Mouse (Mus musculus) midbrain, embryonic 15.5 days (tissue): ENCODE data around the gene Fam214a. TPM values are rescaled to one million over a fixed set of nuclear protein-coding genes. Genes with fewer than 3 reads are reported as not detected.
A peak's percentile ranks its signal among the peaks of the same experiment; 100 is the strongest.

ENCODE experiments used
- ATAC-seq: fragments of 200-750 bp; cut with Nextera tagmentation; replicated peaks from 2 replicates; pipeline ENCODE4 v1.8.0; 2017; ENCODE audit warnings: moderate TSS enrichment
- H3K27ac ChIP-seq: fragments of 300-500 bp; sonication (generic); 2 replicates; pipeline ENCODE4 v1.5.1; 2015; ENCODE audit warnings: mild to moderate bottlenecking, inconsistent platforms
- H3K27me3 ChIP-seq: fragments of 300-500 bp; sonication (generic); replicated peaks from 2 replicates; pipeline ENCODE4 v1.6.1; 2015; ENCODE audit warnings: inconsistent platforms
- H3K36me3 ChIP-seq: fragments of 300-500 bp; sonication (generic); replicated peaks from 2 replicates; pipeline ENCODE4 v1.6.1; 2015; ENCODE audit warnings: inconsistent platforms
- H3K4me1 ChIP-seq: fragments of 300-500 bp; sonication (generic); 2 replicates; pipeline ENCODE4 v1.6.1; 2015; ENCODE audit warnings: inconsistent platforms
- H3K4me2 ChIP-seq: fragments of 300-500 bp; sonication (generic); 2 replicates; pipeline ENCODE4 v1.6.1; 2015; ENCODE audit warnings: inconsistent platforms, mild to moderate bottlenecking, moderate library complexity
- H3K4me3 ChIP-seq: fragments of 300-500 bp; sonication (generic); 2 replicates; pipeline ENCODE4 v1.5.1; 2015; ENCODE audit warnings: mild to moderate bottlenecking, inconsistent platforms
- H3K9ac ChIP-seq: fragments of 300-500 bp; sonication (generic); 2 replicates; pipeline ENCODE4 v1.6.1; 2015; ENCODE audit warnings: mild to moderate bottlenecking, inconsistent platforms
- H3K9me3 ChIP-seq: fragments of 300-500 bp; sonication (generic); 2 replicates; pipeline ENCODE4 v1.6.1; 2016; ENCODE audit warnings: inconsistent platforms
- WGBS: fragments of 180-500 bp; shearing (Covaris S2); methylation state at CpG from one replicate; pipeline ENCODE4 v1.1.7; 2015; ENCODE audit warnings: mixed read lengths; 5-methylcytosine and 5-hydroxymethylcytosine counted together
- polyA plus RNA-seq: library from polyadenylated mRNA; unstranded; fragments of >200 nt; fragmentation: Nextera tagmentation; extraction: Ambion mirVana; gene quantifications from 2 replicates; pipeline ENCODE4 v1.2.1, GENCODE M21; 2015

The Fam214a gene
- polyA plus RNA-seq, 1 experiment from 2014 or later: 28.1 TPM

GRCm38 (mm10) chr9:74923291-74923977, 29.2 kb upstream of the Fam214a start:
- no peak overlapping the region for H3K4me2 ChIP-seq
- 87% methylated on average over 6 of the region's 6 CpGs for WGBS

GRCm38 (mm10) chr9:74925220-74925769, 27.4 kb upstream of the Fam214a start:
- 11% methylated on average over 10 of the region's 10 CpGs for WGBS
- Histone ChIP-seq H3K4me3 (no peak overlapping the region), H3K36me3 (no peaks in the 10 kb centered on the region), H3K4me1 (peaks cover 5% of the 10 kb centered on the region; the same call in 1 of the 2 replicates), H3K27me3 (no peaks in the 10 kb centered on the region), H3K9ac (no peak overlapping the region), H3K27ac (peak overlapping the region; percentile 39), H3K4me2 (no peak overlapping the region), H3K9me3 (no peaks in the 10 kb centered on the region)
- ATAC-seq: peak; percentile 56; the same call in 1 of the 2 replicates

More at GRCm38 (mm10) chr9:74923291-74923977, 29.2 kb upstream of the Fam214a start:
- Histone ChIP-seq H3K4me3 (no peak overlapping the region), H3K27me3 (no peaks in the 10 kb centered on the region), H3K4me1 (peaks cover 5% of the 10 kb centered on the region; the same call in 1 of the 2 replicates), H3K27ac (no peak overlapping the region), H3K36me3 (no peaks in the 10 kb centered on the region), H3K9me3 (no peaks in the 10 kb centered on the region), H3K9ac (no peak overlapping the region)
- ATAC-seq: no peak

- Histone ChIP-seq H3K27ac (no peak overlapping the region), H3K27me3 (no peaks in the 10 kb centered on the region), H3K9ac (no peak overlapping the region), H3K9me3 (no peaks in the 10 kb centered on the region), H3K36me3 (no peaks in the 10 kb centered on the region), H3K4me2 (no peak overlapping the region), H3K4me1 (peaks cover 2% of the 10 kb centered on the region; the same call in 1 of the 2 replicates), H3K4me3 (no peak overlapping the region)
- ATAC-seq: no peak
- WGBS: 95% methylated on average over 4 of the region's 4 CpGs
Observed at GRCm38 (mm10) chr9:74929981-74930423, 22.7 kb upstream of the Fam214a start.

GRCm38 (mm10) chr9:74930653-74931052, 22.0 kb upstream of the Fam214a start:
- no peaks in the 10 kb centered on the region for H3K36me3 ChIP-seq
- H3K4me2 ChIP-seq: no peak overlapping the region
- WGBS: 71% methylated on average over 5 of the region's 5 CpGs
- ATAC-seq: no peak
- H3K4me1 ChIP-seq: no peaks in the 10 kb centered on the region
- H3K27me3 ChIP-seq: no peaks in the 10 kb centered on the region
- no peak overlapping the region for H3K9ac ChIP-seq
- H3K4me3 ChIP-seq: no peak overlapping the region
- no peaks in the 10 kb centered on the region for H3K9me3 ChIP-seq
- H3K27ac ChIP-seq: no peak overlapping the region

- ATAC-seq: no peak
- no peak overlapping the region for H3K27ac ChIP-seq
- H3K27me3 ChIP-seq: no peaks in the 10 kb centered on the region
- H3K4me1 ChIP-seq: no peaks in the 10 kb centered on the region
- WGBS: 90% methylated on average over 3 of the region's 3 CpGs
- no peaks in the 10 kb centered on the region for H3K9me3 ChIP-seq
- H3K9ac ChIP-seq: no peak overlapping the region
- H3K36me3 ChIP-seq: no peaks in the 10 kb centered on the region
- H3K4me3 ChIP-seq: no peak overlapping the region
- H3K4me2 ChIP-seq: no peak overlapping the region
Observed at GRCm38 (mm10) chr9:74935289-74935688, 17.4 kb upstream of the Fam214a start.

- H3K27me3 ChIP-seq: no peaks in the 10 kb centered on the region
Observed at GRCm38 (mm10) chr9:74937761-74938160, 14.9 kb upstream of the Fam214a start.

GRCm38 (mm10) chr9:74938670-74939534, 13.8 kb upstream of the Fam214a start:
- H3K4me2 ChIP-seq: no peak overlapping the region
- no peak for ATAC-seq
- no peak overlapping the region for H3K9ac ChIP-seq
- H3K9me3 ChIP-seq: no peaks in the 10 kb centered on the region
- no peak overlapping the region for H3K27ac ChIP-seq
- no peaks in the 10 kb centered on the region for H3K27me3 ChIP-seq
- H3K4me1 ChIP-seq: no peaks in the 10 kb centered on the region
- WGBS: 84% methylated on average over 12 of the region's 12 CpGs
- H3K4me3 ChIP-seq: no peak overlapping the region
- H3K36me3 ChIP-seq: no peaks in the 10 kb centered on the region

More at GRCm38 (mm10) chr9:74937761-74938160, 14.9 kb upstream of the Fam214a start:
- Histone ChIP-seq H3K4me2 (no peak overlapping the region), H3K27ac (no peak overlapping the region), H3K4me1 (no peaks in the 10 kb centered on the region), H3K4me3 (no peak overlapping the region), H3K9me3 (no peaks in the 10 kb centered on the region), H3K36me3 (no peaks in the 10 kb centered on the region), H3K9ac (no peak overlapping the region)
- ATAC-seq: no peak
- whole genome bisulfite sequencing: 93% methylated on average over 3 of the region's 3 CpGs

GRCm38 (mm10) chr9:74946713-74947402, 5.8 kb upstream of the Fam214a start:
- WGBS: 87% methylated on average over 8 of the region's 8 CpGs
- Histone ChIP-seq H3K9me3 (no peaks in the 10 kb centered on the region), H3K4me1 (no peaks in the 10 kb centered on the region), H3K9ac (no peak overlapping the region), H3K36me3 (no peaks in the 10 kb centered on the region), H3K27ac (no peak overlapping the region), H3K27me3 (no peaks in the 10 kb centered on the region), H3K4me3 (no peak overlapping the region), H3K4me2 (no peak overlapping the region)
- no peak for ATAC-seq

- H3K27me3 ChIP-seq: no peaks in the 10 kb centered on the region
- WGBS: 41% methylated on average over 3 of the region's 3 CpGs
- H3K36me3 ChIP-seq: no peaks in the 10 kb centered on the region
- H3K27ac ChIP-seq: no peak overlapping the region
- no peak overlapping the region for H3K4me2 ChIP-seq
- H3K9ac ChIP-seq: no peak overlapping the region
- no peak overlapping the region for H3K4me3 ChIP-seq
- H3K4me1 ChIP-seq: peaks cover 20% of the 10 kb centered on the region
- ATAC-seq: no peak
- no peaks in the 10 kb centered on the region for H3K9me3 ChIP-seq
Observed at GRCm38 (mm10) chr9:74951491-74951890, 1.2 kb upstream of the Fam214a start.

GRCm38 (mm10) chr9:74952106-74952505, 578 bp upstream of the Fam214a start:
- no peak for ATAC-seq
- Histone ChIP-seq H3K4me2 (peak overlapping the region; percentile 81), H3K4me1 (peaks cover 20% of the 10 kb centered on the region), H3K27ac (peak overlapping the region; percentile 93), H3K9me3 (no peaks in the 10 kb centered on the region), H3K9ac (peak overlapping the region; percentile 87; the same call in 1 of the 2 replicates), H3K27me3 (no peaks in the 10 kb centered on the region), H3K4me3 (peak overlapping the region; percentile 87), H3K36me3 (no peaks in the 10 kb centered on the region)
- WGBS: 60% methylated on average over 5 of the region's 5 CpGs

GRCm38 (mm10) chr9:74953265-74953958, 728 bp downstream of the Fam214a start:
- Histone ChIP-seq H3K4me2 (peak overlapping the region; percentile 81), H3K27me3 (no peaks in the 10 kb centered on the region), H3K9me3 (no peaks in the 10 kb centered on the region), H3K9ac (peak overlapping the region; percentile 87), H3K4me3 (peak overlapping the region; percentile 87), H3K27ac (peak overlapping the region; percentile 93), H3K36me3 (0 out of 2 replicates have a peak, but pooled peaks cover 3% of the 10 kb centered on the region), H3K4me1 (peaks cover 20% of the 10 kb centered on the region)
- 6% methylated on average over 31 of the region's 31 CpGs for WGBS
- peak; percentile 84 for ATAC-seq
